Mouse (Mus musculus) CD8-positive naive resting alpha-beta T cell, adult 2 months (primary cell): ENCODE data around the gene C1qbp.

Source experiments
- DNase-seq, 2 experiments: peaks; one replicate each; pipeline ENCODE4 v3.0.0; 2022; ENCODE audit warnings: low read depth in 2 of 2, low spot score in 2 of 2

C1qbp gene

DNA sequence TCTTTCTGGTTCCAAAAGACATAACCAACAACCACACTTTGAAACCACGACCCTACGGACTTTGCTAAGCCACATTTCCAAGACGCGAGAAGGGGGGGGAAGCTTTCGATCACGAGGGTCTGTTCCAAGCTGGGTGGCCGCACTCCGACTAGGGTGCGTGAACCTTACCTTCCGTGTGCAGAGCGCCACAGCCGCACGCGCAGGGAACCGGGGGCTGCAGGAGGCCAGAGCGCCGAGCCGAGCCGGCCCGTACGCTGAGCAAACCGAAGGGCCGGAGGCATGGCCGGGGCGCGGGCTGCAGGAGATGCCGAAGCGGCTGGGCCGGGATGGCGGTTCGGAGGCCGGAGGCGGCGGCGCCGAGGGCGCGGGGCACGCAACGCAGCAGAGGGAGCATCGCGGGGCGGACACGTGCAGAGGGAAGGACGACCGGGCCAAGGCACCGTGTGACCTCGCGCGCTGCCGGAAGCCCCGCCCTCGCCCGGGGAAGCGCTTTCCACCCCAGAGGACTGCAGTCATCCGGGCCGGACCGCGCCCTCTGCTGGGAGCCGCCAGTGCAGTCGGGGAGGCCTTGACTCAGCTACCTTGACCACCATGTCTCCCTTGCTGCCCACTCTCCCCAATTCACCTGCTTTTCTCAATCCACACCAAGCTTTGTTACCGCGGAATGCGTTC lies at the start of gene C1qbp:
Gene C1qbp (minus strand): TSS at position 470 of the 672 bp plus-strand sequence.
- DNase-seq: peak; percentile 89 to 91

GRCm38 (mm10) chr11:71032070-71032469 lies 49.2 kb upstream of the C1qbp start:
- no peak for DNase-seq

- DNase-seq: no peak
Observed at GRCm38 (mm10) chr11:71029403-71030118, 46.7 kb upstream of the C1qbp start.

DNA sequence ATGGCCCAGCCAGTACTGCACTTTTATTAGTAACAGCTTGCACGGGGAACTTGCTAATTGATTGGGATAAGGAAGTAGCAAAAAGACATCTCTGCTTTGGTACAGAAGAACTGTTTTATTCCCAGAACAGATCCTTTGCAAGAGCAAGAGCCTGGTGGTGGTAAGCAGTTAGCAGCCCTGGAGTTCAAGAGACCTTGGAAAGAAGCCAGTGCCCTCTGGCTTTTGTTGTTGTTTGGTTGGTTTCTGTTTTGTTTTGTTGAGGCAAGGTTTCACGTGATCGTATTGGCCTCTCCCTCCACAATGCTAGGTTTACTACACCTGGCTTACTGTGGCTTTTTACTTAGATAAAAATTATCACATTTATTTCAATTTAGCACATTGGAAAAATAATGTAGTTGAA lies 45.5 kb upstream of the C1qbp start:
- DNase-seq: no peak

DNA sequence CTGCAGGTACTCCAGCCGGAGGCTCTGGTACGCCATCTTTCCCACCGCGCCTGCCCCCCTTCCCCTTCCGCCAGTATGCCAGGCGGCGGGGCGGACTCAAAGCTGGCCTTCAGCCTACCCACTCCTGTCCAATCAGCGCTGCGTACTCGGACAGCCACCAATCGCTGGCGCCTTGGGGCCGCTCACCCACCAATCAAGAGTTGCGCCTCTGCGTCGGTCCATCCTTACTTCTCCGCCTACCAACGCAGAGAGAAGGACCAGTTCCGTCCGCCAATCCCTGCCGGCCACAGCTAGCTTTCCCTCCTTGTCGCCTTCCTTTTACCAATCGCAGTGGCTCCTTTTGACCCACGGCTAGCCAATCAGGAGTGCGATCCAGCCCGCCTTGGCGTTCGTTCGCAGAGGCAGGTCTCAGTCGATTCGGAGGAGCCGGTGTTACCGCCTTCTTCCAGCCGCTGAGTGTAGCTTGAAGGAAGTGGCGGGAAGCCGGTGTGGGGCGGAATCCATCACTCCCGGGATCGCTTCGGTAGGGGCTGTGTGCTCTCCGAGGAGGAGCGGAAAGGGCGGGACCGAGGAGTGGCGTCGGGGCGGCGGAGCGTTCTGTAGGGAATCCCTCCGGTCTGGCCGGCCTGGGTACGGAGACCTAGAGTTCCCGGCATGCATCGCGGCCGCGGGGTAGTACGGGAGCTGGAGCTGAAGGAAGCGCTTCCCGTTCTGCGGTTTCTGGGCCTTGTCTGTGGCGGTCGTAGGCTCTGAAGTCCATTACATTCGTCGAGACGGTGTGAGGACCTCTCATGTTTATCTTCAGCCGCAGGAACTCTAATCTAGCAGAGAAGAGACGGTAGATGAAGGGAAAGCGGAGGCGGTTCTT lies 36.6 kb upstream of the C1qbp start, which contains the start of the genes Mis12 and Derl2:
Gene Mis12 (plus strand): TSS at position 411 of the 868 bp plus-strand sequence.
Gene Derl2 (minus strand): TSS at position 641 of the 868 bp plus-strand sequence.
- peak; percentile 96 to 97 for DNase-seq

DNA sequence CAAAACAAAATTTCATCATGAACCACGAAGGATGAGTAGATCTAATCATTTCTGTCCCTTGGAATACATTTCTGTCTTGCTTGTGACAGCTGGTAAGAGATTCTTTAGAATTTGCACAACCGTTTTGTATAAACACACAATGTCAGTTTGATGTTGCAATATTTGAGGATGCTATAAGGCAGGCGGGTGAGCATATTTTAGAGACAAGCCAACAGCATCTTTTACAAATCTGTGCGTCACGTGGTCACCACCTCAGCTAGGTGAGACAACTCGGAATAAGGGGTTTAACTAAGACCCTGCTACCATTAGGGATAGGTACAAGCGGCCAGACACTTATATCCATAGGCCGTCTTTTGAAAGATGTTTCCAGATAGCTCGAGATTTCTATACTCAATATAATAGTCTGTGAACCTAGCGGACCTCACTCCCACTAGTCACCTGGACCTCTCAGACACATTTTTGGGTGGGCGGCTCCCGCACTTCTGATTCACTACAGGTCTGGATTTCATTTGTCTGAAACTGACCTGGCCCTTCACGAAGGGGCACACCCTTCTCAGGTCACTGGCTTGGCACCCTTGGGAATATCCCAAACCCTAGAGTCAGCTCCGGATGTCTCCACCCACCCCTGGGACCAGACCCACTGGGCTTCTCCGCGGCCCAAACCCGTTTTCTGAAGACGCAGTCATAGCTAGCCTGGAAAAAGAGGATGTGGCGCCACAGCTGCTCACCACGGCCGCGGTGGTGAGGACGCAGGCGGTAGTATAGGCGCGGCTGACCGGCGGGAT lies 35.8 kb upstream of the C1qbp start:
- no peak for DNase-seq

- no peak for DNase-seq
Observed at GRCm38 (mm10) chr11:71017051-71017450, 34.2 kb upstream of the C1qbp start.

DNA sequence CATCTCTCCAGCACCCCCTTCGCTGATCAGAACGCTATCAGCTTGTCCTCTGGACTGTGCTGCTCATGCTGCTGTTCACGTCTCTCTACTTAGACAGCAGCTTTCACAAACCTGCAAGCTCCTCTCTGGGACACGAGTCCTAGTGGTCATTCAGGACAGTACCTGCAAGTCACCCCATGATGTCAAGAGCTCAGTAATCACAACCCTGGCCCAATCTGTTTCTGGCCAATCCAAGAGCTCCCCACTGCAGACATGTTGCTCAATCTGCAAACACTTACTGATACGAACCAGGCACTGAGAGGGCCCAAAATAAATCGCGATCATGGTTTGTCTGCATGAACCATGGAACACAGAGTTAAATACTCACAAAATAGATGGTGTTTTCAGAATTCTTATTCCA lies 29.9 kb upstream of the C1qbp start:
- no peak for DNase-seq

- DNase-seq: no peak
Observed at GRCm38 (mm10) chr11:71008321-71008720, 25.5 kb upstream of the C1qbp start.

- DNase-seq: no peak
Observed at GRCm38 (mm10) chr11:71007831-71008230, 25.0 kb upstream of the C1qbp start.

DNA sequence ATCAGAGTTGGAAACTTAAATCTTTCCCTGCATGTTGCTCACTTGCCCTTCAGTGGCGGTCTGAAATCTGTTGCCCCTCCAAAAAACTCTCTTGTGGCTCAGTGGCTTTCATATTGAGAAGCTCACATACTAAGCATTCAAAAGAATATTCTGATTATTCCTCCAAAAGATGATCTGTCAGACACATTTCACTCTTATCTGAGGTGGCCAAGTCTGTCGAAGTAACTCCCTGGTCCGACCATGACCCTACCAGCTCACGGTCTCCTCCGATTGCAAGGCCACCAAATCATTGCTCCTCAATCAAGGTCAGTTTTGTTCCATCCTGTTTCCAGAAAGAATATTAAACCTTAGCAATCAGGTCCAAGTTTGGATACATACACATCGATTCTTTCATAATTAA lies 24.2 kb upstream of the C1qbp start:
- DNase-seq: no peak

DNA sequence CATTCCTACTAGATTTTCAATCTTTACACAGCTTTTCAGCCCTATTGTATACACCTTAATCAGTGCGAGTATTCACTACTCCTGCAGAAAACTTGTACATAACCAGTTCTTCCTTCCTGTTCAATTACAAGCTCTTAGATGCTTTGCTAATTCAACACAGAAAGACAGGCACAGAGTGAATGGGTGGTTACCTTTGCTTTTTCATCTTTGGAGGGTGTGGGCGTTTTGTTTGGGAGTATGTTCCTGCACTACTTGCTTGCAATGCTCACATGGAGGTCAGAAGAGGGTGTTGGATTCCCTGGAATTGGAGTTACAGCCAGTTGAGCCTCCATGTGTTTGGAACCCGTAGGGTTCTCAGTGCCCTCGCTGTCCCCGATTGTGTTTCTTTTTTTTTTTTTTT lies 22.2 kb upstream of the C1qbp start:
- DNase-seq: no peak

GRCm38 (mm10) chr11:71004316-71004773 lies 21.5 kb upstream of the C1qbp start, which contains the start of gene Dhx33:
Dhx33 (minus strand) TSS chr11:71004437.
- peak; percentile 89 to 93 for DNase-seq

DNA sequence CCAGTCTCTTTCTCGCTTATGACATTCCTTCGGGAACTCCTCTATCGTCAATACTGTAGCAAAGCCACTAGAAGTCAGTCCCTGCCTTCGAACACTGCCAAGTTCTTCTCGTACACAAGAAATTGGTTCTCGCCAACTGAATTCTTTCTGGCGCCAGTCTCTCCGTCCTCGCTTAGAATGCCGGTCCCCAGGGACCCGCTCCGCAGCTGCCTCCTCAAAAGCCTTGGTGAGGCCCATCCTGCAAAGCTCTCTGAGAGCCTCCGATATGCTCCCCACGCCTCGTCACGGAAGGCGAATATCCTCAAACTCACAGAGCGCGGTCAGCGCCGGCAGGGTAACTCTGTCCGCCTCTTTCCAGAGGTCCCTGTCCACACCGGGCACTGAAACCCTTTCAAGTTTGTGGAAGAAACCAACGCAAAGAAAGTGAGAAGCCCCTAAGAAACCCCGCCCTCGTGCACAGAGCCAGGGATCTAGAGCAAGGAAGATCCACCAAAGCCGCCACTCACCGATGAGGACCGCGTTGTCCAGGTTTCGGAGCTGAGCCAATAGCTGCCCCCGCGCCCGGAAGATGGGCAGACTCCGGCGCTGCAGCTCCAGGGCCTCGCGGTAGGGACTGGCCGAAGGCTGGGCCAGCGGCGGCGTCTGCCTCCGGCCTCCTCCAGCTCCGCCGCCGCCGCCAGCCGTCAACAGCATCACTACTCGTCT lies 20.9 kb upstream of the C1qbp start:
- DNase-seq: no peak

GRCm38 (mm10) chr11:71001167-71001566 lies 18.3 kb upstream of the C1qbp start:
- DNase-seq: no peak

- DNase-seq: no peak
Observed at GRCm38 (mm10) chr11:70982030-70982429, 796 bp downstream of the C1qbp start.

- DNase-seq: no peak
Observed at GRCm38 (mm10) chr11:70980751-70981510, 1.9 kb downstream of the C1qbp start.

GRCm38 (mm10) chr11:70980232-70980631 lies 2.6 kb downstream of the C1qbp start:
- no peak for DNase-seq

- DNase-seq: no peak
Observed at GRCm38 (mm10) chr11:70977293-70977692, 5.5 kb downstream of the C1qbp start.
